Mouse (Mus musculus) liver, embryonic 15.5 days (tissue): ENCODE measurements around the gene Flt3. TPM values are rescaled to one million over a fixed set of nuclear protein-coding genes. Genes with fewer than 3 reads are reported as not detected.

ENCODE experiments used
- ATAC-seq: fragments of 200-750 bp; cut with Nextera tagmentation; 2 replicates; pipeline ENCODE4 v1.8.0; 2017; ENCODE audit warnings: moderate number of reproducible peaks, mild to moderate bottlenecking, moderate library complexity; ENCODE audit not compliant: insufficient read depth
- H3K27ac ChIP-seq: fragments of 300-500 bp; sonication (generic); replicated peaks from 2 replicates; pipeline ENCODE4 v1.5.1; 2015; ENCODE audit warnings: mild to moderate bottlenecking, inconsistent platforms
- H3K27me3 ChIP-seq: fragments of 300-500 bp; sonication (generic); 2 replicates; pipeline ENCODE4 v1.6.1; 2015; ENCODE audit warnings: mild to moderate bottlenecking, inconsistent platforms
- H3K36me3 ChIP-seq: fragments of 300-500 bp; sonication (generic); replicated peaks from 2 replicates; pipeline ENCODE4 v1.6.1; 2015; ENCODE audit warnings: moderate library complexity, mild to moderate bottlenecking, inconsistent platforms
- H3K4me1 ChIP-seq: fragments of 300-500 bp; sonication (generic); replicated peaks from 2 replicates; pipeline ENCODE4 v1.6.1; 2015; ENCODE audit warnings: inconsistent platforms
- H3K4me2 ChIP-seq: fragments of 300-500 bp; sonication (generic); 2 replicates; pipeline ENCODE4 v1.6.1; 2015; ENCODE audit warnings: moderate library complexity, mild to moderate bottlenecking, inconsistent platforms
- H3K4me3 ChIP-seq: fragments of 300-500 bp; sonication (generic); replicated peaks from 2 replicates; pipeline ENCODE4 v1.5.1; 2015; ENCODE audit warnings: mild to moderate bottlenecking, inconsistent platforms
- H3K9ac ChIP-seq: fragments of 300-500 bp; sonication (generic); 2 replicates; pipeline ENCODE4 v1.6.1; 2015; ENCODE audit warnings: moderate library complexity, mild to moderate bottlenecking, inconsistent platforms
- H3K9me3 ChIP-seq: fragments of 300-500 bp; sonication (generic); replicated peaks from 2 replicates; pipeline ENCODE4 v1.6.1; 2016; ENCODE audit warnings: inconsistent platforms
- WGBS: fragments of 180-500 bp; shearing (Covaris S2); methylation state at CpG from one replicate; pipeline ENCODE4 v1.1.7; 2015; ENCODE audit warnings: mixed read lengths; ENCODE audit not compliant: insufficient replicate concordance; 5-methylcytosine and 5-hydroxymethylcytosine counted together
- polyA plus RNA-seq: library from polyadenylated mRNA; unstranded; fragments of >200 nt; fragmentation: Nextera tagmentation; extraction: Ambion mirVana; gene quantifications from 2 replicates; pipeline ENCODE4 v1.2.1, GENCODE M21; 2015

Gene Flt3
- polyA plus RNA-seq, 1 experiment from 2014 or later, result 1.4 TPM

GRCm38 (mm10) chr5:147325931-147326330 lies 74.4 kb downstream of the Flt3 start:
- Histone ChIP-seq H3K36me3 (no peaks in the 10 kb centered on the region), H3K27ac (no peak overlapping the region), H3K9ac (no peak overlapping the region), H3K27me3 (peaks cover 16% of the 10 kb centered on the region; the same call in 1 of the 2 replicates), H3K4me2 (no peak overlapping the region), H3K9me3 (no peaks in the 10 kb centered on the region), H3K4me1 (0 out of 2 replicates have a peak, but pooled peaks cover 10% of the 10 kb centered on the region), H3K4me3 (no peak overlapping the region)
- 64% methylated on average over 11 of the region's 11 CpGs for WGBS
- ATAC-seq, result no peak

GRCm38 (mm10) chr5:147323237-147323917 lies 76.9 kb downstream of the Flt3 start:
- no peaks in the 10 kb centered on the region for H3K9me3 ChIP-seq
- H3K4me2 ChIP-seq, result peak overlapping the region; percentile 18; the same call in 1 of the 2 replicates
- H3K27me3 ChIP-seq, result peaks cover 25% of the 10 kb centered on the region
- no peak for ATAC-seq
- H3K4me1 ChIP-seq, result 0 out of 2 replicates have a peak, but pooled peaks cover 10% of the 10 kb centered on the region
- H3K4me3 ChIP-seq, result no peak overlapping the region
- 4% methylated on average over 17 of the region's 17 CpGs for WGBS
- no peak overlapping the region for H3K27ac ChIP-seq
- no peaks in the 10 kb centered on the region for H3K36me3 ChIP-seq
- H3K9ac ChIP-seq, result no peak overlapping the region

DNA sequence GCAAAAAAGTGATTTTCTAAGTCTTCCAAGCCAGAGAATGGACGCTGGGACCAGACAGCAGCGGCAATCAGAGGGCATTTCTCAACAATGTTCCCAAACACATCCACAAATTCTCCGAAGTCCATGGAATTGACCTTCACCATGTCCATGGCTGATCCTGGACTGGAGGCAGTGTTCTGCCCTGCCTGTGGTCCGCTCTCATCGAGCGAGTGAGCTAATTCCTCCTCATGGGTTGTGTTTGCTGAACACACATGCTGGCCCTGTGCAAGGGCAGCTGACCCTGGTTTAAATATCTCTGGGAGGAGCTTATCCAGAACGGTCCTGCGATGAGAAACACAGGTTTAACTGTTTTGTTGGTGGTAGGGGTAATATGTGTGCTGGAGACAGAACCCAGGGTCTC lies 78.1 kb downstream of the Flt3 start, which contains the start of gene Urad:
TSS of gene Urad (minus strand) at position 258 of the 400 bp plus-strand sequence.
- Histone ChIP-seq H3K9ac (no peak within 1 kb of the TSS), H3K9me3 (no peaks in the 10 kb centered on the region), H3K4me3 (no peak within 1 kb of the TSS), H3K36me3 (no peaks in the 10 kb centered on the region), H3K27ac (0 out of 2 replicates have a peak within 1 kb of the TSS, but pooled peaks have one; percentile 14), H3K4me2 (peak within 1 kb of the TSS; percentile 18; the same call in 1 of the 2 replicates), H3K27me3 (peaks cover 37% of the 10 kb centered on the region), H3K4me1 (0 out of 2 replicates have a peak, but pooled peaks cover 10% of the 10 kb centered on the region)
- 50% methylated on average over 8 of the region's 8 CpGs for WGBS
- peak; percentile 78 for ATAC-seq

DNA sequence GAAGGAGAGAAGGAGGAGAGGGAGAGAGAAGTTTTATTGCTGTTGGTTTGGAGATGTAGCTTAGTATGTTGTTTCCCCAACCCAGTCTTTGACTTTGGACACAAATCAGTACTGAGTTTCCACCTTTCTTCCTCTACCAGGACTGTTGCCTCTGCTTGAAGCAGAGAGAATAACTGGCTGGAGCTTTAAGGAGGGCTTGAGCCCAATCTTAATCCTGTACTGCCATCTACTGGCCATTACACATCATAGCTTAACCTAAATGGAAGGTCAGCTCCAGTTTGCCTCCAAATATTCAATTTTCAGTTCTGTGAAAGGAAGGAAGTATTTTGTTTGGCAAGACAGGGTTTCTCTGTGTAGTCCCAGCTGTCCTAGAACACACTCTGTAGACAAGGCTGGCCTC lies 80.6 kb downstream of the Flt3 start:
- no peak for ATAC-seq
- Histone ChIP-seq H3K4me1 (0 out of 2 replicates have a peak, but pooled peaks cover 10% of the 10 kb centered on the region), H3K27ac (no peak overlapping the region), H3K27me3 (peaks cover 62% of the 10 kb centered on the region), H3K9ac (no peak overlapping the region), H3K36me3 (no peaks in the 10 kb centered on the region), H3K4me3 (no peak overlapping the region), H3K9me3 (no peaks in the 10 kb centered on the region), H3K4me2 (no peak overlapping the region)

- 31% methylated on average over 7 of the region's 7 CpGs for WGBS
- no peak for ATAC-seq
- Histone ChIP-seq H3K27me3 (peaks cover 79% of the 10 kb centered on the region), H3K36me3 (no peaks in the 10 kb centered on the region), H3K9me3 (no peaks in the 10 kb centered on the region), H3K4me3 (no peak overlapping the region), H3K9ac (no peak overlapping the region), H3K4me1 (0 out of 2 replicates have a peak, but pooled peaks cover 7% of the 10 kb centered on the region), H3K4me2 (no peak overlapping the region), H3K27ac (no peak overlapping the region)
These were observed 82.3 kb downstream of the Flt3 start for GRCm38 (mm10) chr5:147317991-147318390.

- Histone ChIP-seq H3K27ac (no peak overlapping the region), H3K9ac (no peak overlapping the region), H3K27me3 (peaks cover 81% of the 10 kb centered on the region), H3K36me3 (no peaks in the 10 kb centered on the region), H3K9me3 (no peaks in the 10 kb centered on the region), H3K4me1 (no peaks in the 10 kb centered on the region), H3K4me3 (no peak overlapping the region), H3K4me2 (no peak overlapping the region)
- no peak for ATAC-seq
- WGBS, result 12% methylated on average over 7 of the region's 7 CpGs
These were observed 83.0 kb downstream of the Flt3 start for GRCm38 (mm10) chr5:147317321-147317720.

DNA sequence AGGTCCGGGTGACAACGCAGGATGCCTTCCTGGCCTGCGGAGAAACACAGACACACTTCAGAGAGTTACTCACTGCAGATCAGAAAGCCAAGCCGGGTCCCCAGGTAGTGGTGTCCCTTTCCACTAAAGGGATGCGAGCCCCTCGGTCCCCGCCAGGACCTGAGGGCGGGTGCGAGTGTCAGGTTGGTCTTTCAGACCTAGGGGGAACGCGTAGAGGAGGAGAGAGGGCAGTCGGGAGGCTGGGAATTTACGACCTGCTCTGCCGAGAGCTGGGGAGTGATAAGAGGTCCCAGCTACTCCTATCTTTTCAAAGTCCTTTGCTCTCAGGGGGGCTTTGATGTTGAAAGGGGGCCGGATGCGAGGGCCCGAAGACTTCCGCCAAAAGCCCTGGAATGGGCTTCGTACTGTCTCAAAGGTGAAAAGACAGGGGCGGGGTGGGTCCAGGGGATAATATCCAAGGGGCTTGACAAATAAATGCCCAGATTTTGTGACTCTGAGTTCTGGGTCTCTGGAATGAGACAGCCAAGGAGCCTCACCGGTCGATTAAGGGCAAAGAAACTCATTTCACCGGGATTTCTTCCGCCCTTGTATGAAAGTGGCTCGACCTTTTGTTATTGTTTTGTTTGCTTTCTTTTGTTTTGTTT lies 84.7 kb downstream of the Flt3 start:
- 1% methylated on average over 25 of the region's 25 CpGs for WGBS
- H3K9ac ChIP-seq, result no peak overlapping the region
- H3K4me3 ChIP-seq, result no peak overlapping the region
- no peak for ATAC-seq
- no peaks in the 10 kb centered on the region for H3K4me1 ChIP-seq
- peaks cover 87% of the 10 kb centered on the region for H3K27me3 ChIP-seq
- no peak overlapping the region for H3K4me2 ChIP-seq
- H3K27ac ChIP-seq, result no peak overlapping the region
- H3K9me3 ChIP-seq, result no peaks in the 10 kb centered on the region
- H3K36me3 ChIP-seq, result no peaks in the 10 kb centered on the region

GRCm38 (mm10) chr5:147314646-147315431 lies 85.5 kb downstream of the Flt3 start:
- Histone ChIP-seq H3K9ac (no peak overlapping the region), H3K4me2 (no peak overlapping the region; the same call in 1 of the 2 replicates), H3K36me3 (no peaks in the 10 kb centered on the region), H3K27me3 (peaks cover 94% of the 10 kb centered on the region), H3K9me3 (no peaks in the 10 kb centered on the region), H3K4me1 (no peaks in the 10 kb centered on the region), H3K27ac (no peak overlapping the region), H3K4me3 (no peak overlapping the region)
- WGBS, result 3% methylated on average over 39 of the region's 39 CpGs
- ATAC-seq, result no peak

DNA sequence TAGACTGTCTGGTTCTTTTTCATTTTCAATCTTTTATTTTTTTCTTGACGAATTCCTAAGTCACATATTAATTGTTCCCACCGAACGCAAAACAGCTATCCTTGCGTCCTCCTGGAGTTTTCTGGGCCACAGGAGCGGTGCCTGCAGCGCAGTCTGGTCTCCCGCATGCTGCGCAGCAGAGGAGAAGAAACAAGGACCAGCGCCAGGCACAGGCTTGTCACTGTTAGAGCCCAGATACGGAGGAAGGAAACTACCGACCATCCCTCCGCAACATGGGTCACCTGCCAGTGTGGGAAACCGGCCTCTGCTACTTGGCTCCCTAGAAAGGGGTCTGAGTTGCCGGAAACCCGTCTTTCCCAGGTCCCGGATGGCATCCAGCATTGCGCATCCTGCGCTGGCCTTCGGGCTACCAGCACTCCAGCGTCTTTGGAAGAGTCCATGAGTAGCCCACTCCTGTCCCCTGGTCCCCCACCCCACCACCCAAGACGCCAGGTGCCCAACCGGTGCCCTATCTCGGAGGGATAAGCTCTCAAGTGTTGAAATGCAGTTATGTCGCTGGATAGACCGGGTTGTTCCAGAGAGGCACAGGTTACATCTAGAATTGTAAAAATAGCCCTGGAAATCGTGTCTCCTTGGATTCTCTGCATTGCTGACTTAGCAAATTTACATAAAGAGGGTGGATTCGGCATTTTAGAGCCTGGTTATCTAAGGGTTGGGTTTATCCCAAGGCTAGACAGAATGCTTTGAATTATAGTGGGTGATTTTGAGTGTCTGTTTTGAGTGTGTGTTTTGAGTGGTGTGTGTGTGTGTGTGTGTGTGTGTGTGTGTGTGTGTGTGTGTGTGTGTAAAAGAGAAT lies 87.2 kb downstream of the Flt3 start:
- no peaks in the 10 kb centered on the region for H3K4me1 ChIP-seq
- no peak overlapping the region for H3K4me2 ChIP-seq
- peaks cover 100% of the 10 kb centered on the region for H3K27me3 ChIP-seq
- ATAC-seq, result no peak
- H3K9ac ChIP-seq, result no peak overlapping the region
- WGBS, result 2% methylated on average over 27 of the region's 27 CpGs
- no peak overlapping the region for H3K4me3 ChIP-seq
- H3K9me3 ChIP-seq, result no peaks in the 10 kb centered on the region
- no peak overlapping the region for H3K27ac ChIP-seq
- H3K36me3 ChIP-seq, result no peaks in the 10 kb centered on the region

DNA sequence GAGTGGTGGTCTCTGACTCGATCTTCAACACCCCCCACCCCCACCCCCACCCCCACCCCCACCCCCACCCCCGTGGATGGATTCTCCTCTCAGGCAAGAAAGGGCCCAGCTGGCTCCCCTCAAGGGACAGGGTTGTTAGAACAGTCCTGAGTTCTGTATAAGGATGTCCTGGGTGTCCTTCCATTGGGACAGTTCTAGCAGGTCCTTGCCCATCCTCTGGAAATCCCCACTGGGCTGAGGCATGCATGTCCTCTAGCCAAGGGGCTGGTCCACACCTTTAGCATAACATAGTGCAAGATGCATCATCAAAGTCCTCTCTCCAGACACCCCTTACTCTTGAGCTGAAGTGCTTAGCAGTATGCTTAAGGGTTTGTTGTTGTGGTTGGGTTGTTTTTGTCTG lies 90.5 kb downstream of the Flt3 start:
- WGBS, result 7% methylated on average over 2 of the region's 2 CpGs
- Histone ChIP-seq H3K4me2 (no peak overlapping the region), H3K4me3 (no peak overlapping the region), H3K9me3 (no peaks in the 10 kb centered on the region), H3K27me3 (peaks cover 100% of the 10 kb centered on the region), H3K36me3 (no peaks in the 10 kb centered on the region), H3K4me1 (no peaks in the 10 kb centered on the region; the same call in 1 of the 2 replicates), H3K9ac (no peak overlapping the region), H3K27ac (no peak overlapping the region)
- ATAC-seq, result no peak
